Mouse (Mus musculus): ENCODE data around the gene Ubtd1.

- TF ChIP-seq CTCF (IDR thresholded peaks at IDR 0.05; ENCODE audit: control insufficient read depth, insufficient read depth, insufficient read length) (no peak), USF1 (IDR thresholded peaks at IDR 0.05; ENCODE audit: low read depth) (no peak), CEBPB (IDR thresholded peaks at IDR 0.05; ENCODE audit: low read depth) (no peak), MYOG (IDR thresholded peaks at IDR 0.05; ENCODE audit: control insufficient read depth, extremely low read depth, insufficient read length) (no peak), MAX (IDR thresholded peaks at IDR 0.05) (no peak), FOSL1 (IDR thresholded peaks at IDR 0.05; ENCODE audit: insufficient read depth, low read length, poor library complexity, severe bottlenecking) (no peak), MYOD1 (IDR thresholded peaks at IDR 0.05; ENCODE audit: control insufficient read depth, insufficient read length, low read depth) (no peak)
Measured at GRCm38 (mm10) chr19:42054255-42054654, 72.7 kb downstream of the Ubtd1 start.

Measured in C2C12 (cell line).